Mouse (Mus musculus): ENCODE results near the gene Atpaf2.
"Not testable (repeated sequence)": the region's sequence is repeated elsewhere in the genome, so short reads cannot be mapped to it uniquely, and the experiment has no call there.

The Atpaf2 gene

GRCm38 (mm10) chr11:60417717-60418472 lies at the start of gene Atpaf2:
Atpaf2 (minus strand) TSS chr11:60418457.
- DNase-seq: no peak

GRCm38 (mm10) chr11:60465943-60466380 lies 47.7 kb upstream of the Atpaf2 start:
- peak; percentile 82 for DNase-seq

GRCm38 (mm10) chr11:60457973-60458372 lies 39.7 kb upstream of the Atpaf2 start:
- DNase-seq: no peak

- DNase-seq: no peak
Measured at GRCm38 (mm10) chr11:60454745-60455087, 36.5 kb upstream of the Atpaf2 start.

- peak; percentile 84 for DNase-seq
Measured at GRCm38 (mm10) chr11:60454080-60454744, 36.0 kb upstream of the Atpaf2 start, which contains the start of gene Drg2. Drg2 (plus strand) TSS chr11:60454591.

GRCm38 (mm10) chr11:60444007-60444406 lies 25.8 kb upstream of the Atpaf2 start:
- DNase-seq: no peak

- DNase-seq: no peak
Measured at GRCm38 (mm10) chr11:60442896-60443295, 24.6 kb upstream of the Atpaf2 start.

- DNase-seq: no peak
Measured at GRCm38 (mm10) chr11:60440176-60440575, 21.9 kb upstream of the Atpaf2 start.

GRCm38 (mm10) chr11:60439621-60440020 lies 21.4 kb upstream of the Atpaf2 start:
- not testable (repeated sequence) for DNase-seq

- no peak for DNase-seq
Measured at GRCm38 (mm10) chr11:60436618-60437017, 18.4 kb upstream of the Atpaf2 start.

- DNase-seq: no peak
Measured at GRCm38 (mm10) chr11:60435133-60435532, 16.9 kb upstream of the Atpaf2 start.

- no peak for DNase-seq
Measured at GRCm38 (mm10) chr11:60433501-60433900, 15.2 kb upstream of the Atpaf2 start.

GRCm38 (mm10) chr11:60427628-60428027 lies 9.4 kb upstream of the Atpaf2 start:
- no peak for DNase-seq

GRCm38 (mm10) chr11:60426417-60426816 lies 8.2 kb upstream of the Atpaf2 start:
- no peak for DNase-seq

GRCm38 (mm10) chr11:60423006-60423405 lies 4.7 kb upstream of the Atpaf2 start:
- no peak for DNase-seq

GRCm38 (mm10) chr11:60422046-60422668 lies 3.9 kb upstream of the Atpaf2 start:
- DNase-seq: no peak

- DNase-seq: peak; percentile 41
Measured at GRCm38 (mm10) chr11:60418473-60418803, 181 bp upstream of the Atpaf2 start.

GRCm38 (mm10) chr11:60416963-60417716 lies 1.1 kb downstream of the Atpaf2 start, which contains the start of gene Gid4:
Gid4 (plus strand) TSS chr11:60417145.
- peak; percentile 99 for DNase-seq

GRCm38 (mm10) chr11:60416590-60416962 lies 1.7 kb downstream of the Atpaf2 start:
- no peak for DNase-seq

GRCm38 (mm10) chr11:60412921-60413320 lies 5.3 kb downstream of the Atpaf2 start:
- DNase-seq: no peak

- no peak for DNase-seq
Measured at GRCm38 (mm10) chr11:60412173-60412572, 6.1 kb downstream of the Atpaf2 start.

GRCm38 (mm10) chr11:60406606-60407005 lies 11.7 kb downstream of the Atpaf2 start:
- DNase-seq: no peak

GRCm38 (mm10) chr11:60397172-60397571 lies 21.1 kb downstream of the Atpaf2 start:
- DNase-seq: no peak

All from cerebellum, adult 11-12 months (tissue).